Mouse (Mus musculus) heart, embryonic 12.5 days (tissue): ENCODE results near the gene Dock2. TPM values are rescaled to one million over a fixed set of nuclear protein-coding genes. Genes with fewer than 3 reads are reported as not detected.
"Not testable (repeated sequence)": the region's sequence is repeated elsewhere in the genome, so short reads cannot be mapped to it uniquely, and the experiment has no call there.

Experiments used
- ATAC-seq: fragments of 200-750 bp; cut with Nextera tagmentation; 2 replicates; pipeline ENCODE4 v1.8.0; 2017; ENCODE audit warnings: moderate TSS enrichment, moderate library complexity; ENCODE audit not compliant: insufficient number of reproducible peaks, low FRiP score
- H3K27ac ChIP-seq: fragments of 300-500 bp; sonication (generic); 2 replicates; pipeline ENCODE4 v1.5.1; 2016; ENCODE audit warnings: mild to moderate bottlenecking, moderate library complexity; ENCODE audit not compliant: poor library complexity, severe bottlenecking
- H3K27me3 ChIP-seq: fragments of 300-500 bp; sonication (generic); replicated peaks from 2 replicates; pipeline ENCODE4 v1.6.1; 2016; ENCODE audit warnings: mild to moderate bottlenecking, moderate library complexity
- H3K36me3 ChIP-seq: fragments of 300-500 bp; sonication (generic); 2 replicates; pipeline ENCODE4 v1.6.1; 2016; ENCODE audit warnings: mild to moderate bottlenecking, moderate library complexity
- H3K4me1 ChIP-seq: fragments of 300-500 bp; sonication (generic); replicated peaks from 2 replicates; pipeline ENCODE4 v1.6.1; 2016; ENCODE audit warnings: mild to moderate bottlenecking
- H3K4me2 ChIP-seq: fragments of 300-500 bp; sonication (generic); 2 replicates; pipeline ENCODE4 v1.6.1; 2016; ENCODE audit warnings: mild to moderate bottlenecking, moderate library complexity
- H3K4me3 ChIP-seq: fragments of 300-500 bp; sonication (generic); 2 replicates; pipeline ENCODE4 v1.5.1; 2016; ENCODE audit warnings: mild to moderate bottlenecking
- H3K9ac ChIP-seq: fragments of 300-500 bp; sonication (generic); 2 replicates; pipeline ENCODE4 v1.6.1; 2016; ENCODE audit warnings: mild to moderate bottlenecking, moderate library complexity
- H3K9me3 ChIP-seq: fragments of 300-500 bp; sonication (generic); replicated peaks from 2 replicates; pipeline ENCODE4 v1.6.1; 2016; ENCODE audit warnings: mild to moderate bottlenecking, moderate library complexity
- WGBS: fragments of 180-500 bp; shearing (Covaris S2); methylation state at CpG from one replicate; pipeline ENCODE4 v1.1.7; 2016; 5-methylcytosine and 5-hydroxymethylcytosine counted together
- polyA plus RNA-seq: library from polyadenylated mRNA; unstranded; fragments of >200 nt; fragmentation: Nextera tagmentation; extraction: Ambion mirVana; gene quantifications from 2 replicates; pipeline ENCODE4 v1.2.1, GENCODE M21; 2016

Dock2 gene
- 0.42 and 0.72 TPM in 2 replicates for polyA plus RNA-seq

GRCm38 (mm10) chr11:34783587-34784043, at the start of gene Dock2:
TSS of gene Dock2 (minus strand) at chr11:34783892.
- Histone ChIP-seq H3K27ac (no peak within 1 kb of the TSS), H3K4me2 (no peak within 1 kb of the TSS), H3K9me3 (no peaks in the 10 kb centered on the region), H3K36me3 (no peaks in the 10 kb centered on the region), H3K4me1 (no peaks in the 10 kb centered on the region), H3K9ac (no peak within 1 kb of the TSS), H3K27me3 (no peaks in the 10 kb centered on the region), H3K4me3 (no peak within 1 kb of the TSS)
- ATAC-seq: no peak
- WGBS: 78% methylated on average over 12 of the region's 12 CpGs

- 19% methylated on average over 4 of the region's 5 CpGs for WGBS
- peak overlapping the region; percentile 91 for H3K4me2 ChIP-seq
- no peaks in the 10 kb centered on the region for H3K9me3 ChIP-seq
- no peak for ATAC-seq
- no peak overlapping the region for H3K27ac ChIP-seq
- H3K9ac ChIP-seq: peak overlapping the region; percentile 87
- peaks cover 19% of the 10 kb centered on the region for H3K36me3 ChIP-seq
- H3K4me3 ChIP-seq: peak overlapping the region; percentile 71
- H3K4me1 ChIP-seq: peaks cover 9% of the 10 kb centered on the region
- H3K27me3 ChIP-seq: no peaks in the 10 kb centered on the region
These were observed 49.0 kb upstream of the Dock2 start for GRCm38 (mm10) chr11:34832678-34833077.

GRCm38 (mm10) chr11:34827803-34828202, 44.1 kb upstream of the Dock2 start:
- Histone ChIP-seq H3K27ac (no peak overlapping the region), H3K4me1 (peaks cover 5% of the 10 kb centered on the region), H3K36me3 (peaks cover 40% of the 10 kb centered on the region), H3K27me3 (no peaks in the 10 kb centered on the region), H3K4me3 (no peak overlapping the region), H3K9me3 (no peaks in the 10 kb centered on the region), H3K4me2 (no peak overlapping the region), H3K9ac (no peak overlapping the region)
- WGBS: 89% methylated on average over 3 of the region's 3 CpGs
- no peak for ATAC-seq

- H3K9me3 ChIP-seq: no peaks in the 10 kb centered on the region
- H3K9ac ChIP-seq: no peak overlapping the region
- no peak for ATAC-seq
- 91% methylated on average over 2 of the region's 2 CpGs for WGBS
- no peak overlapping the region for H3K4me3 ChIP-seq
- no peaks in the 10 kb centered on the region for H3K4me1 ChIP-seq
- peaks cover 47% of the 10 kb centered on the region for H3K36me3 ChIP-seq
- H3K4me2 ChIP-seq: no peak overlapping the region
- no peak overlapping the region for H3K27ac ChIP-seq
- H3K27me3 ChIP-seq: no peaks in the 10 kb centered on the region
These were observed 43.2 kb upstream of the Dock2 start for GRCm38 (mm10) chr11:34826940-34827339.

GRCm38 (mm10) chr11:34824791-34825190, 41.1 kb upstream of the Dock2 start:
- H3K9ac ChIP-seq: no peak overlapping the region
- no peaks in the 10 kb centered on the region for H3K27me3 ChIP-seq
- 89% methylated on average over 4 of the region's 4 CpGs for WGBS
- H3K27ac ChIP-seq: no peak overlapping the region
- H3K9me3 ChIP-seq: no peaks in the 10 kb centered on the region
- ATAC-seq: no peak
- H3K36me3 ChIP-seq: peaks cover 56% of the 10 kb centered on the region
- no peak overlapping the region for H3K4me2 ChIP-seq
- no peak overlapping the region for H3K4me3 ChIP-seq
- no peaks in the 10 kb centered on the region for H3K4me1 ChIP-seq

GRCm38 (mm10) chr11:34814767-34815166, 31.1 kb upstream of the Dock2 start:
- 26% methylated on average over 2 of the region's 2 CpGs for WGBS
- H3K36me3 ChIP-seq: peaks cover 66% of the 10 kb centered on the region
- ATAC-seq: no peak

GRCm38 (mm10) chr11:34814319-34814718, 30.6 kb upstream of the Dock2 start:
- peaks cover 67% of the 10 kb centered on the region for H3K36me3 ChIP-seq
- no peak overlapping the region for H3K4me2 ChIP-seq
- H3K4me1 ChIP-seq: no peaks in the 10 kb centered on the region
- H3K27me3 ChIP-seq: no peaks in the 10 kb centered on the region
- no peak overlapping the region for H3K27ac ChIP-seq
- ATAC-seq: no peak
- WGBS: 86% methylated on average over 6 of the region's 6 CpGs
- H3K4me3 ChIP-seq: no peak overlapping the region
- H3K9ac ChIP-seq: no peak overlapping the region
- no peaks in the 10 kb centered on the region for H3K9me3 ChIP-seq

More at GRCm38 (mm10) chr11:34814767-34815166, 31.1 kb upstream of the Dock2 start:
- Histone ChIP-seq H3K27ac (no peak overlapping the region), H3K4me2 (no peak overlapping the region), H3K27me3 (no peaks in the 10 kb centered on the region), H3K4me3 (no peak overlapping the region), H3K9ac (no peak overlapping the region), H3K4me1 (no peaks in the 10 kb centered on the region), H3K9me3 (no peaks in the 10 kb centered on the region)

GRCm38 (mm10) chr11:34805026-34805425, 21.3 kb upstream of the Dock2 start:
- not testable (repeated sequence) for H3K4me1 ChIP-seq, H3K9me3 ChIP-seq, H3K4me2 ChIP-seq, H3K4me3 ChIP-seq, ATAC-seq, H3K9ac ChIP-seq, H3K27ac ChIP-seq, H3K36me3 ChIP-seq, H3K27me3 ChIP-seq
- WGBS: 75% methylated on average over 4 of the region's 4 CpGs

- not testable (repeated sequence) for H3K27ac ChIP-seq, H3K4me2 ChIP-seq, H3K4me1 ChIP-seq, H3K4me3 ChIP-seq, H3K9me3 ChIP-seq, ATAC-seq, H3K9ac ChIP-seq, H3K27me3 ChIP-seq, H3K36me3 ChIP-seq
- 50% methylated on average over 8 of the region's 8 CpGs for WGBS
These were observed 14.4 kb upstream of the Dock2 start for GRCm38 (mm10) chr11:34798066-34798465.

GRCm38 (mm10) chr11:34796097-34796496, 12.4 kb upstream of the Dock2 start:
- Histone ChIP-seq H3K36me3 (no peaks in the 10 kb centered on the region), H3K27ac (no peak overlapping the region), H3K9me3 (no peaks in the 10 kb centered on the region), H3K4me2 (no peak overlapping the region), H3K4me1 (no peaks in the 10 kb centered on the region), H3K9ac (no peak overlapping the region), H3K27me3 (no peaks in the 10 kb centered on the region), H3K4me3 (no peak overlapping the region)
- ATAC-seq: no peak
- WGBS: 29% methylated on average over 4 of the region's 4 CpGs

- no peak overlapping the region for H3K4me3 ChIP-seq
- H3K9me3 ChIP-seq: no peaks in the 10 kb centered on the region
- H3K27me3 ChIP-seq: no peaks in the 10 kb centered on the region
- H3K4me2 ChIP-seq: no peak overlapping the region
- no peak for ATAC-seq
- H3K4me1 ChIP-seq: no peaks in the 10 kb centered on the region
- WGBS: 53% methylated on average over 8 of the region's 8 CpGs
- no peaks in the 10 kb centered on the region for H3K36me3 ChIP-seq
- H3K27ac ChIP-seq: no peak overlapping the region
- no peak overlapping the region for H3K9ac ChIP-seq
These were observed 8.2 kb upstream of the Dock2 start for GRCm38 (mm10) chr11:34791872-34792271.

- Histone ChIP-seq H3K36me3 (no peaks in the 10 kb centered on the region), H3K27me3 (no peaks in the 10 kb centered on the region), H3K27ac (no peak overlapping the region), H3K4me3 (no peak overlapping the region), H3K9me3 (no peaks in the 10 kb centered on the region), H3K4me2 (no peak overlapping the region), H3K9ac (no peak overlapping the region), H3K4me1 (no peaks in the 10 kb centered on the region)
- ATAC-seq: no peak
These were observed 1.2 kb upstream of the Dock2 start for GRCm38 (mm10) chr11:34784864-34785263.
